Mouse (Mus musculus): ENCODE measurements around the gene Fat4. TPM values are rescaled to one million over a fixed set of nuclear protein-coding genes. Genes with fewer than 3 reads are reported as not detected.
A peak's percentile ranks its signal among the peaks of the same experiment; 100 is the strongest.

Fat4 gene
- polyA plus RNA-seq, 1 experiment, result 20.9 TPM

DNA sequence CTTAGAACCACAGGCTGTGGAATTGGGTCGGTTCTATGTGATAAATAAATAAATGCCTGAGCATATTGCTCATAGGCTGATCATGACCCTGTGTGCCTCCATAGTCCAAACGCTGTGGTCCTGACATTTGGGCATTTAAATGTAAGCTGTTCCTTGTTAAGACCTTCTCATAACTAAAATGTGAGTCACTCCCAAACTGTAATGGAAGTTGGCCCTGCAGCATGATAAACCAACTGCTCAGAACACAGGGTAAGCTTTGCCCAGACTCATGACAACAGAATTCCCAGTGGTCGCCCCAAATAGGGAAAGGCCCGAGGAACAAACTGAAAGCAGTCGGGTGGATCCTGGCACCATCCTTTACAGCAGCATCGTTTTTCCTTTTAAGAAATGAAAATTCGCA is 49.7 kb downstream of the Fat4 start:
- no peak for DNase-seq (ENCODE audit: low read depth)
- no peak for TF ChIP-seq POLR2A (IDR thresholded peaks at IDR 0.05; ENCODE audit: borderline replicate concordance, extremely low read depth, insufficient read depth, insufficient read length, poor library complexity, severe bottlenecking)
- TF ChIP-seq CTCF (IDR thresholded peaks at IDR 0.05; ENCODE audit: borderline replicate concordance, extremely low read depth, insufficient read depth, insufficient read length), result no peak

- TF ChIP-seq POLR2A (IDR thresholded peaks at IDR 0.05; ENCODE audit: borderline replicate concordance, extremely low read depth, insufficient read depth, insufficient read length, poor library complexity, severe bottlenecking) (no peak), CTCF (IDR thresholded peaks at IDR 0.05; ENCODE audit: borderline replicate concordance, extremely low read depth, insufficient read depth, insufficient read length) (no peak)
- DNase-seq (ENCODE audit: low read depth), result no peak
Observed at GRCm38 (mm10) chr3:38937159-38937558, 50.4 kb downstream of the Fat4 start.

GRCm38 (mm10) chr3:38938136-38938535 is 51.4 kb downstream of the Fat4 start:
- DNase-seq (ENCODE audit: low read depth), result no peak
- no peak for TF ChIP-seq POLR2A (IDR thresholded peaks at IDR 0.05; ENCODE audit: borderline replicate concordance, extremely low read depth, insufficient read depth, insufficient read length, poor library complexity, severe bottlenecking)
- TF ChIP-seq CTCF (IDR thresholded peaks at IDR 0.05; ENCODE audit: borderline replicate concordance, extremely low read depth, insufficient read depth, insufficient read length), result no peak

DNA sequence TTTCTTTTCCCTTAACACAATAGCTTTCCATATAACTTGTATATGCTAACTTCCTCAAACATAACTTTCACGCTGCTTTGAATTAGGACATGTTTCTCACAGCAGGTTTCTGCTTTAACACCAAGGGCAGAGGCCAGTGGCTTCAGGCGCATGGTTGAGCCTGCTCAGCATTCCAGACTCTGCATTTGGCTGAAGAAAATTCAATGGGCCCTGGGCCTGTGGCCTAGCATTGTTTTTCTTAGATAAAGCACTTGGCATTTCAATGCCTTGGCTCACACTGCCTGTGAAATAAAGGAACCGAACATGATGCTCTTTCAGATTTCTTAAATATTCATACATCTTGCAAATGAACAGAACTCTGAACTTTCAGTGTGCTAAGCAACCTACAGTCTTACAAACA is 52.8 kb downstream of the Fat4 start:
- DNase-seq (ENCODE audit: low read depth), result peak; percentile 50
- no peak for TF ChIP-seq CTCF (IDR thresholded peaks at IDR 0.05; ENCODE audit: borderline replicate concordance, extremely low read depth, insufficient read depth, insufficient read length)
- no peak for TF ChIP-seq POLR2A (IDR thresholded peaks at IDR 0.05; ENCODE audit: borderline replicate concordance, extremely low read depth, insufficient read depth, insufficient read length, poor library complexity, severe bottlenecking)

DNA sequence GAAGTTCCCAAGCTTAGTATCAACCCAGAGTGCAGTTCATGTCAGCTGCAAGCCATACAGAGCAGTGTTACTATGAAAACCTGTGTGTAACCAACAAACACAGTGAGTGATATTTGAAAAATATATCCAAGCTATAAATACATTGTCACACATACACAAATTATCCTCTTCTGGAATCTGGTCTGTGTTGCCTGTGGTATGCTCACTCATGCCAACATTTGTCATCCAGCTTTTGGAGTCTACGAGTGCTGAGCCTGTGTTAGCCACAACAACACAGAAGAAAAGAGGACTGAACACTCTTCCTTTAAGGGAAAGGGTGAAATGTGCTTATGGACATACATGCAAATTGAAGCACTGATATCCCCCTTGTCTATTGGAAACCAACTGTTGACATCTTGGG is 53.6 kb downstream of the Fat4 start:
- TF ChIP-seq POLR2A (IDR thresholded peaks at IDR 0.05; ENCODE audit: borderline replicate concordance, extremely low read depth, insufficient read depth, insufficient read length, poor library complexity, severe bottlenecking) (no peak), CTCF (IDR thresholded peaks at IDR 0.05; ENCODE audit: borderline replicate concordance, extremely low read depth, insufficient read depth, insufficient read length) (no peak)
- DNase-seq (ENCODE audit: low read depth), result no peak

GRCm38 (mm10) chr3:38945157-38945556 is 58.4 kb downstream of the Fat4 start:
- DNase-seq (ENCODE audit: low read depth), result no peak
- TF ChIP-seq CTCF (IDR thresholded peaks at IDR 0.05; ENCODE audit: borderline replicate concordance, extremely low read depth, insufficient read depth, insufficient read length) (no peak), POLR2A (IDR thresholded peaks at IDR 0.05; ENCODE audit: borderline replicate concordance, extremely low read depth, insufficient read depth, insufficient read length, poor library complexity, severe bottlenecking) (no peak)

GRCm38 (mm10) chr3:38947706-38948105 is 61.0 kb downstream of the Fat4 start:
- TF ChIP-seq POLR2A (IDR thresholded peaks at IDR 0.05; ENCODE audit: borderline replicate concordance, extremely low read depth, insufficient read depth, insufficient read length, poor library complexity, severe bottlenecking) (no peak), CTCF (IDR thresholded peaks at IDR 0.05; ENCODE audit: borderline replicate concordance, extremely low read depth, insufficient read depth, insufficient read length) (no peak)
- no peak for DNase-seq (ENCODE audit: low read depth)

DNA sequence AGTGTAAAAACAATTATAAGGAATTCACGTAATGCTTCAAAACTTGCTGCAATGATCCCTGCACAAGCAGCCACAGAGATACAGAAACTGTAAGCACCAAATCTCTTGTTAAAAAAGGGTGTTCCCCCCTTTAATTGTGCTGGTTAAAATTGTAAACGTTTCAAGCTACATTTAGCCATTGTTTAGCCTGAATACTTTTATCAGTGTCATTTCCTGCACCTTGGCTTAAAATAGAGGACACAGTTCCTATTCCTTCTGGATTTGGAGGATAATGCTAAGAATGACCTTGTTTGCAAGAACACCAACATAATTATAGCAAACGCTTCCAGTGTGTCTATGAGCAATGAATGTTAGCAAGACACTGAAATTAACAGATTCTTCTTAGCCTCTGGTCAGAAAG is 65.9 kb downstream of the Fat4 start:
- no peak for TF ChIP-seq CTCF (IDR thresholded peaks at IDR 0.05; ENCODE audit: borderline replicate concordance, extremely low read depth, insufficient read depth, insufficient read length)
- TF ChIP-seq POLR2A (IDR thresholded peaks at IDR 0.05; ENCODE audit: borderline replicate concordance, extremely low read depth, insufficient read depth, insufficient read length, poor library complexity, severe bottlenecking), result no peak
- no peak for DNase-seq (ENCODE audit: low read depth)

DNA sequence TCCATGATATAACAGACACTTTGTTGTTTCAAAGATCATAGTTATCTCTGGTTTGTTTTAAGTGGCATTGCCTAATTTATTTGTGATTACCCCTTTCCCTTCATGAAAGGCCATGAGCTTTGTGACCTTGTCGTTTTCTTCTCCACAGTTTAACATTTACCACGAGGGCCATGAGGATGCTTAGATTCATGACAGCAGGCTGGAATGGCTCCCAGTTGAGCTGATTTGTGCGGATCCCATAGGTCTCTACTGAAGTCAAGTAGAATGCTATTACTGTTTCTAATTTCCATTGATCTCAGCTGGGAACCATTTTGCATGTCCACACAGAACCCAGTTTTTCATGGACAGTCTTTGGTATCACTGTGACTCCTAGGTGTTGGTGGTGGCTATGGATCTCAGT is 67.5 kb downstream of the Fat4 start:
- TF ChIP-seq CTCF (IDR thresholded peaks at IDR 0.05; ENCODE audit: borderline replicate concordance, extremely low read depth, insufficient read depth, insufficient read length) (no peak), POLR2A (IDR thresholded peaks at IDR 0.05; ENCODE audit: borderline replicate concordance, extremely low read depth, insufficient read depth, insufficient read length, poor library complexity, severe bottlenecking) (no peak)
- DNase-seq (ENCODE audit: low read depth), result no peak

- no peak for DNase-seq (ENCODE audit: low read depth)
- TF ChIP-seq CTCF (IDR thresholded peaks at IDR 0.05; ENCODE audit: borderline replicate concordance, extremely low read depth, insufficient read depth, insufficient read length), result no peak
- TF ChIP-seq POLR2A (IDR thresholded peaks at IDR 0.05; ENCODE audit: borderline replicate concordance, extremely low read depth, insufficient read depth, insufficient read length, poor library complexity, severe bottlenecking), result no peak
Observed at GRCm38 (mm10) chr3:38956012-38956648, 69.4 kb downstream of the Fat4 start.

GRCm38 (mm10) chr3:38957186-38957585 is 70.4 kb downstream of the Fat4 start:
- TF ChIP-seq CTCF (IDR thresholded peaks at IDR 0.05; ENCODE audit: borderline replicate concordance, extremely low read depth, insufficient read depth, insufficient read length) (no peak), POLR2A (IDR thresholded peaks at IDR 0.05; ENCODE audit: borderline replicate concordance, extremely low read depth, insufficient read depth, insufficient read length, poor library complexity, severe bottlenecking) (no peak)
- no peak for DNase-seq (ENCODE audit: low read depth)

GRCm38 (mm10) chr3:38962328-38962727 is 75.6 kb downstream of the Fat4 start:
- peak; percentile 81 for DNase-seq (ENCODE audit: low read depth)
- TF ChIP-seq CTCF (IDR thresholded peaks at IDR 0.05; ENCODE audit: borderline replicate concordance, extremely low read depth, insufficient read depth, insufficient read length) (no peak), POLR2A (IDR thresholded peaks at IDR 0.05; ENCODE audit: borderline replicate concordance, extremely low read depth, insufficient read depth, insufficient read length, poor library complexity, severe bottlenecking) (no peak)

Data from brain, embryonic 14.5 days (tissue).